Mouse (Mus musculus): Measurements from ENCODE around the gene Slc46a1. TPM values are rescaled to one million over a fixed set of nuclear protein-coding genes. Genes with fewer than 3 reads are reported as not detected.
A peak's percentile ranks its signal among the peaks of the same experiment; 100 is the strongest.

The Slc46a1 gene
- polyA plus RNA-seq, 1 experiment from 2014 or later, result 8.7 TPM

DNA sequence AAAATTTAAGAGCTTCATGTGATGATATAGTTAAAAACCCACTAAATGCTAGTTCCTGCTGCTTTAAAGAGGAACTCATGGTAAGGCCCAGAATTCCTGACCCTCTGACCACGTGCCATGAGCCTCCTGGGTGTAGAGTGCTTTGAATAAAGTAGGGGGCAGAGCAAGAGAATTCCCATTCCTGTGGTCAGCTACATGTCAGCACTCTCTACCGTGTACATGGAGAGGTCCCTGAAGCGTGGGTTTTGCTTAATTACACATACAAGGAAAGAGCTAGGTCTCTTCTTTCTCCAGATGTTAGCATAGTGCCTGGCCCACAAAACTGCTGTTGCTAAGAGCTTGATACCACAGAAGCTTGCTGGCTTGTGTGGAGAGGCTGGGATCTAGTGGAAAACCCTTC is 39.9 kb downstream of the Slc46a1 start:
- no peak overlapping the region for H3K27ac ChIP-seq (ENCODE audit: low read length)
- H3K4me1 ChIP-seq (ENCODE audit: control insufficient read depth, low read depth, low read length), result no peaks in the 10 kb centered on the region; the same call in 1 of the 2 replicates
- peaks cover 2% of the 10 kb centered on the region; the same call in 1 of the 2 replicates for H3K27me3 ChIP-seq (ENCODE audit: control insufficient read depth, insufficient read depth, low read depth, low read length)
- 70% methylated on average over 3 of the region's 3 CpGs for WGBS (ENCODE audit: insufficient replicate concordance)
- H3K36me3 ChIP-seq (ENCODE audit: control insufficient read depth, insufficient read depth), result peaks cover 9% of the 10 kb centered on the region
- no peak overlapping the region for H3K4me2 ChIP-seq (ENCODE audit: low read depth, low read length)
- H3K9me3 ChIP-seq (replicated peaks; ENCODE audit: control insufficient read depth, low read length), result no peaks in the 10 kb centered on the region
- no peak overlapping the region for H3K9ac ChIP-seq (ENCODE audit: low read depth, low read length)
- no peak overlapping the region for H3K4me3 ChIP-seq (ENCODE audit: low read depth, low read length)
- ATAC-seq (ENCODE audit: low read depth), result no peak

- no peaks in the 10 kb centered on the region for H3K27me3 ChIP-seq (ENCODE audit: control insufficient read depth, insufficient read depth, low read depth, low read length)
- no peak overlapping the region for H3K9ac ChIP-seq (ENCODE audit: low read depth, low read length)
- H3K36me3 ChIP-seq (ENCODE audit: control insufficient read depth, insufficient read depth), result peaks cover 9% of the 10 kb centered on the region
- WGBS (ENCODE audit: insufficient replicate concordance), result 61% methylated on average over 5 of the region's 5 CpGs
- no peak overlapping the region for H3K27ac ChIP-seq (ENCODE audit: low read length)
- H3K4me1 ChIP-seq (ENCODE audit: control insufficient read depth, low read depth, low read length), result peaks cover 14% of the 10 kb centered on the region
- H3K9me3 ChIP-seq (replicated peaks; ENCODE audit: control insufficient read depth, low read length), result no peaks in the 10 kb centered on the region
- no peak overlapping the region for H3K4me3 ChIP-seq (ENCODE audit: low read depth, low read length)
- no peak overlapping the region for H3K4me2 ChIP-seq (ENCODE audit: low read depth, low read length)
- no peak for ATAC-seq (ENCODE audit: low read depth)
Observed at GRCm38 (mm10) chr11:78509148-78509547, 43.7 kb downstream of the Slc46a1 start.

- Histone ChIP-seq H3K4me2 (ENCODE audit: low read depth, low read length) (peak within 1 kb of the TSS; percentile 92), H3K9me3 (replicated peaks; ENCODE audit: control insufficient read depth, low read length) (no peaks in the 10 kb centered on the region), H3K27me3 (ENCODE audit: control insufficient read depth, insufficient read depth, low read depth, low read length) (no peaks in the 10 kb centered on the region), H3K4me3 (ENCODE audit: low read depth, low read length) (peak within 1 kb of the TSS; percentile 93), H3K9ac (ENCODE audit: low read depth, low read length) (peak within 1 kb of the TSS; percentile 90), H3K27ac (ENCODE audit: low read length) (peak within 1 kb of the TSS; percentile 80), H3K4me1 (ENCODE audit: control insufficient read depth, low read depth, low read length) (peaks cover 14% of the 10 kb centered on the region), H3K36me3 (ENCODE audit: control insufficient read depth, insufficient read depth) (peaks cover 21% of the 10 kb centered on the region)
- WGBS (ENCODE audit: insufficient replicate concordance), result under 1% methylated on average over 65 of the region's 67 CpGs
- peak; percentile 98 for ATAC-seq (ENCODE audit: low read depth)
Observed at GRCm38 (mm10) chr11:78512025-78512957, 46.8 kb downstream of the Slc46a1 start, which contains the start of the genes Tmem199 and Poldip2. Tmem199 (minus strand) TSS chr11:78512172. Poldip2 (plus strand) TSS chr11:78512193.

- peak overlapping the region; percentile 5; the same call in 1 of the 2 replicates for H3K9ac ChIP-seq (ENCODE audit: low read depth, low read length)
- H3K4me1 ChIP-seq (ENCODE audit: control insufficient read depth, low read depth, low read length), result peaks cover 14% of the 10 kb centered on the region
- peaks cover 15% of the 10 kb centered on the region for H3K36me3 ChIP-seq (ENCODE audit: control insufficient read depth, insufficient read depth)
- no peak for ATAC-seq (ENCODE audit: low read depth)
- peak overlapping the region; percentile 92 for H3K4me2 ChIP-seq (ENCODE audit: low read depth, low read length)
- no peaks in the 10 kb centered on the region for H3K27me3 ChIP-seq (ENCODE audit: control insufficient read depth, insufficient read depth, low read depth, low read length)
- WGBS (ENCODE audit: insufficient replicate concordance), result 60% methylated on average over 3 of the region's 3 CpGs
- no peaks in the 10 kb centered on the region for H3K9me3 ChIP-seq (replicated peaks; ENCODE audit: control insufficient read depth, low read length)
- no peak overlapping the region for H3K27ac ChIP-seq (ENCODE audit: low read length)
- peak overlapping the region; percentile 93; the same call in 1 of the 2 replicates for H3K4me3 ChIP-seq (ENCODE audit: low read depth, low read length)
Observed at GRCm38 (mm10) chr11:78513106-78513790, 47.8 kb downstream of the Slc46a1 start.

DNA sequence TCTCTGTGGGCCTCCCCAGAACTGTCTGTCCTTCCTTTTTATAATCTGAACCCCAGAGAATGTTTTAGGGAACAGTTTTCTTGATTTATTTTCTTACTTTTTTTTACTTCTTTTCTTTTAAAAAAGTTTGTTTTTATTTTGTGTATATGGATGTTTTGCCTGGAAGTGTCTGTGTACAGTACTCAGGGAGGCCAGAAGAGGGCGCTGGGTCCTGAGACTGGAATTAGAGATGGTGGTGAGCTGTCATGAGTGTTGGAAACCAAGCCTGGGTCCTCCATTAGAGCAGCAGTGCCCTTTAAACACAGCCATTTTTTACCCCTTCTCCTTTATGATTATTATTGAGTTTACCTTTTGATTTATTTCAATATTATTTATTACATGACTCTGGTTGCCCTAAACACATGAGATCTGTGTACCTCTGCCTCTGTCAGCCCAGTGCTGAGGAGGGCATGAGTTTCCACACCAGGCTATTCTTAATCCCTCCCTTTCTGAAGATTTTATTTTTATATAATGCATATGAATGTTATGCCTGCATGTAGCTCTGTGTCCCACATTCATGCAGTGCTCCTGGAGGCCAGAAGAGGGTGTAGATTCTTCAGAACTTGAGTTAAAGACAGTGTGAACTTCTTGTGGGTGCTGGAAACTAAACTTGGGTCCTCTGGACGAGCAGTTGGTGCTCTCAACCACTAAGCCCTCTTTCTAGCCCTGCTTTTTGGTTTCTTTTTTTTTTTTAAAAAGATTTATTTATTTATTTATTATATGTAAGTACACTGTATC is 50.2 kb downstream of the Slc46a1 start:
- Histone ChIP-seq H3K4me2 (ENCODE audit: low read depth, low read length) (no peak overlapping the region), H3K9ac (ENCODE audit: low read depth, low read length) (no peak overlapping the region), H3K4me3 (ENCODE audit: low read depth, low read length) (no peak overlapping the region), H3K36me3 (ENCODE audit: control insufficient read depth, insufficient read depth) (peaks cover 16% of the 10 kb centered on the region), H3K9me3 (replicated peaks; ENCODE audit: control insufficient read depth, low read length) (no peaks in the 10 kb centered on the region), H3K27ac (ENCODE audit: low read length) (no peak overlapping the region), H3K4me1 (ENCODE audit: control insufficient read depth, low read depth, low read length) (peaks cover 14% of the 10 kb centered on the region), H3K27me3 (ENCODE audit: control insufficient read depth, insufficient read depth, low read depth, low read length) (no peaks in the 10 kb centered on the region)
- WGBS (ENCODE audit: insufficient replicate concordance), result 36% methylated on average over 2 of the region's 2 CpGs
- no peak for ATAC-seq (ENCODE audit: low read depth)

- WGBS (ENCODE audit: insufficient replicate concordance), result 78% methylated on average over 10 of the region's 10 CpGs
- no peak for ATAC-seq (ENCODE audit: low read depth)
- Histone ChIP-seq H3K27ac (ENCODE audit: low read length) (no peak overlapping the region), H3K36me3 (ENCODE audit: control insufficient read depth, insufficient read depth) (peaks cover 26% of the 10 kb centered on the region), H3K27me3 (ENCODE audit: control insufficient read depth, insufficient read depth, low read depth, low read length) (no peaks in the 10 kb centered on the region), H3K4me1 (ENCODE audit: control insufficient read depth, low read depth, low read length) (no peaks in the 10 kb centered on the region), H3K9me3 (replicated peaks; ENCODE audit: control insufficient read depth, low read length) (no peaks in the 10 kb centered on the region), H3K4me3 (ENCODE audit: low read depth, low read length) (no peak overlapping the region), H3K4me2 (ENCODE audit: low read depth, low read length) (no peak overlapping the region), H3K9ac (ENCODE audit: low read depth, low read length) (no peak overlapping the region)
Observed at GRCm38 (mm10) chr11:78518931-78519330, 53.4 kb downstream of the Slc46a1 start.

Other genes with a start within 250 kb of the Slc46a1 start
- gene Sdf2, start 220.0 kb upstream of the Slc46a1 start, polyA plus RNA-seq (2015; fragmentation: Nextera tagmentation; extraction: Ambion mirVana), result 30.5 and 31.6 TPM in 2 replicates
- 9.9 and 10.3 TPM in 2 replicates for gene Supt6, start 219.7 kb upstream of the Slc46a1 start, polyA plus RNA-seq (2015; fragmentation: Nextera tagmentation; extraction: Ambion mirVana)
- gene 2610507B11Rik, start 203.9 kb upstream of the Slc46a1 start, polyA plus RNA-seq (2015; fragmentation: Nextera tagmentation; extraction: Ambion mirVana), result 23.7 and 24.7 TPM in 2 replicates
- 0.06 and 0.13 TPM in 2 replicates for gene BC030499, start 174.9 kb upstream of the Slc46a1 start, polyA plus RNA-seq (2015; fragmentation: Nextera tagmentation; extraction: Ambion mirVana)
- 33.0 and 33.7 TPM in 2 replicates for gene Spag5, start 164.2 kb upstream of the Slc46a1 start, polyA plus RNA-seq (2015; fragmentation: Nextera tagmentation; extraction: Ambion mirVana)
- 15.0 and 19.6 TPM in 2 replicates for gene Aldoc, start 142.7 kb upstream of the Slc46a1 start, polyA plus RNA-seq (2015; fragmentation: Nextera tagmentation; extraction: Ambion mirVana)
- 31.2 and 36.0 TPM in 2 replicates for gene Pigs, start 137.3 kb upstream of the Slc46a1 start, polyA plus RNA-seq (2015; fragmentation: Nextera tagmentation; extraction: Ambion mirVana)
- gene Unc119, start 122.2 kb upstream of the Slc46a1 start, polyA plus RNA-seq (2015; fragmentation: Nextera tagmentation; extraction: Ambion mirVana), result 22.7 and 24.1 TPM in 2 replicates
- gene Foxn1, start 79.1 kb upstream of the Slc46a1 start, polyA plus RNA-seq (2015; fragmentation: Nextera tagmentation; extraction: Ambion mirVana), result not detected in 2 replicates
- gene Slc13a2, start 43.5 kb upstream of the Slc46a1 start, polyA plus RNA-seq (2015; fragmentation: Nextera tagmentation; extraction: Ambion mirVana), result 0.04 and 0.07 TPM in 2 replicates
- 0.12 and 0.14 TPM in 2 replicates for gene Sarm1, start 32.1 kb downstream of the Slc46a1 start, polyA plus RNA-seq (2015; fragmentation: Nextera tagmentation; extraction: Ambion mirVana)
- gene Vtn, start 33.4 kb downstream of the Slc46a1 start, polyA plus RNA-seq (2015; fragmentation: Nextera tagmentation; extraction: Ambion mirVana), result 977 and 1,120 TPM in 2 replicates
- 0.25 and 0.26 TPM in 2 replicates for gene Sebox, start 37.8 kb downstream of the Slc46a1 start, polyA plus RNA-seq (2015; fragmentation: Nextera tagmentation; extraction: Ambion mirVana)
- gene Tmem199, start 46.5 kb downstream of the Slc46a1 start, polyA plus RNA-seq (2015; fragmentation: Nextera tagmentation; extraction: Ambion mirVana), result 17.0 and 17.2 TPM in 2 replicates
- 62.5 and 63.6 TPM in 2 replicates for gene Poldip2, start 46.5 kb downstream of the Slc46a1 start, polyA plus RNA-seq (2015; fragmentation: Nextera tagmentation; extraction: Ambion mirVana)
- 15.1 and 16.9 TPM in 2 replicates for gene Tnfaip1, start 70.6 kb downstream of the Slc46a1 start, polyA plus RNA-seq (2015; fragmentation: Nextera tagmentation; extraction: Ambion mirVana)
- gene Ift20, start 70.7 kb downstream of the Slc46a1 start, polyA plus RNA-seq (2015; fragmentation: Nextera tagmentation; extraction: Ambion mirVana), result 61.2 and 61.4 TPM in 2 replicates
- 101 and 110 TPM in 2 replicates for gene Tmem97, start 85.1 kb downstream of the Slc46a1 start, polyA plus RNA-seq (2015; fragmentation: Nextera tagmentation; extraction: Ambion mirVana)
- 3.2 TPM in 2 replicates for gene Nlk, start 231.7 kb downstream of the Slc46a1 start, polyA plus RNA-seq (2015; fragmentation: Nextera tagmentation; extraction: Ambion mirVana)

Measured in liver, embryonic 16.5 days (tissue).